Mouse (Mus musculus): ENCODE data around the gene Tmprss5. TPM values are rescaled to one million over a fixed set of nuclear protein-coding genes. Genes with fewer than 3 reads are reported as not detected.

Tmprss5 gene
- total RNA-seq, 2 experiments from 2014 or later: not detected

Other genes starting within 250 kb of the Tmprss5 start
- 100 to 1,000 TPM; 122 to 213 TPM for gene Zbtb16, start 245.0 kb upstream of the Tmprss5 start, total RNA-seq (2021)
- gene Htr3a, start 170.2 kb upstream of the Tmprss5 start, total RNA-seq (2021): under 1 TPM in 1 of 2 experiments, not detected in 1; 0.17 TPM
- not detected for gene Htr3b, start 116.3 kb upstream of the Tmprss5 start, total RNA-seq (2021)
- 100 to 1,000 TPM; 115 to 135 TPM for gene Usp28, start 95.9 kb upstream of the Tmprss5 start, total RNA-seq (2021)
- gene Zw10, start 25.6 kb upstream of the Tmprss5 start, total RNA-seq (2021): 10 to 100 TPM; 10.2 to 11.6 TPM
- not detected for gene Gm4894, start 169.3 kb downstream of the Tmprss5 start, total RNA-seq (2021)

Measured in heart, adult 18-20 months (tissue).